Mouse (Mus musculus): ENCODE measurements around the gene Krt88.

GRCm38 (mm10) chr15:101479666-101480060 is 32.1 kb downstream of the Krt88 start:
- TF ChIP-seq CTCF (IDR thresholded peaks at IDR 0.05; ENCODE audit: low read depth) = no peak
- no peak for TF ChIP-seq EP300 (IDR thresholded peaks at IDR 0.05; ENCODE audit: low read depth)

All from heart, postnatal 0 days (tissue).